Mouse (Mus musculus) liver, adult 2 months (tissue): Measurements from ENCODE around the gene Sec24b.

Experiments
- CTCF ChIP-seq: fragments of 200-500 bp; IDR thresholded peaks from 2 replicates; pipeline ENCODE4 v1.5.1; 2011; ENCODE audit warnings: low read depth, low read length, control low read depth
- POLR2A ChIP-seq: fragments of 200-500 bp; IDR thresholded peaks from 2 replicates; pipeline ENCODE4 v1.6.1; 2011; ENCODE audit warnings: low read length, control low read depth; ENCODE audit not compliant: insufficient read depth; ENCODE audit errors: extremely low read depth

DNA sequence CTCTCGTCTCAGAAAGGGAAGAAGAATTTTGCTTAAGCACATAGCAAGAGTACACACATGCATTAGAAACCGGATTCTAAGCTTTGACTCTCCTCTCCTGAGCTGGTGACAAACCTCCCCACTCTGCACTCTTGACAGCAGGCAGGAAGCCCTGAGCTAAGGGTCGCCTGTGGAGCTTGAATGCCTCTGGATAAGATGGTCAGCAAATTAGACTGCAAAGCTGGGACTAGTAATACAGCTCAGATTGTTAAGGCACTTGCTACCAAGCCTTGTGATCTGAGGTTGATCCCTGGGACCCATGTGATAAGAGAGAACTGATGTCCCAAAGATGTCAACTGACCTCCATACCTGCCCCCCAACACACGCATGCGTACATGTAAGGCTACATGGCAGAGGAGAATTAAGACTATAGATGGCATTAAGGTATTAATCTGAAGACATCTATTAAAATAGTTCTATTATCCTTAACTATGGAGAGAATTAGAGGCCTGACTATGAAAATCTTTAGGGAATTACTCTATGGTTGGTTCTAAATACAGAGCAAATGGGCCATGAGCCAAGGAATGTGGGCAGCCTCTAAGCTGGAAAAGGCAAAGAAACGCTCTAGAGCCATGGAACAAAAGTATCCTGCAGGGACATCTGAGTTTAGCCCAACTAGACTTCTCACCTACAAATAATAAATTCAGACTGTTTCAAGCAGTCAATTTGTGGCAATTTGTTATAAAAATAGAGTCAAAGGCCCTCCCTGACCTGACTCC, 8.6 kb downstream of the Sec24b start:
- TF ChIP-seq CTCF (no peak), POLR2A (no peak)
